In genomic region chr16:18589804-18590790, GRCm38 (mm10) we compare ENCODE assay signal across 9 mouse cellular contexts. TPM values are rescaled to one million over a fixed set of nuclear protein-coding genes. Genes with fewer than 3 reads are reported as not detected.
DNase-seq lines count a peak whose midpoint lies in the region; ATAC-seq and TF ChIP-seq lines count a peak whose summit lies in the region.
"Had no signal": no experiment of that assay in that cellular context is flagged by ENCODE, and none has a peak within 500 bp of the region (broad histone marks: within the 10 kb centered on the region; RNA-seq: fewer than 3 reads in every experiment).

TSS of gene Tbx1 (minus strand) at chr16:18590671.

- dilution Hi-C loops in CH12.LX (cut with MboI; ENCODE audit: extremely low pct_ligation_motif_present, extremely low pct_unique_long_range_greater_than_20kb, low sequenced_read_pairs) = no loop called here

- H3K36me3 ChIP-seq in CH12.LX (replicated peaks in 1 of 2; ENCODE audit: control insufficient read depth in 1 of 2, insufficient read depth in 1 of 2, low read length in 1 of 2) = no peaks in the 10 kb centered on the region
- H3K36me3 ChIP-seq in forebrain, embryonic 14.5 days (ENCODE audit: control insufficient read depth, insufficient read depth, low read length) = no peaks in the 10 kb centered on the region
- no peaks in the 10 kb centered on the region for H3K36me3 ChIP-seq in limb, embryonic 13.5 days
- H3K36me3 ChIP-seq in neural tube, embryonic 14.5 days (ENCODE audit: control insufficient read depth, insufficient read depth, low read length) = no peaks in the 10 kb centered on the region

- peaks cover 47% of the 10 kb centered on the region for H3K27me3 ChIP-seq in CH12.LX (replicated peaks)
- peaks cover 79% of the 10 kb centered on the region for H3K27me3 ChIP-seq in forebrain, embryonic 14.5 days (replicated peaks; ENCODE audit: control insufficient read depth, insufficient read depth, low read length)
- peaks cover 96% of the 10 kb centered on the region for H3K27me3 ChIP-seq in limb, embryonic 13.5 days
- H3K27me3 ChIP-seq in neural tube, embryonic 14.5 days (ENCODE audit: control insufficient read depth, insufficient read depth, low read length) = peaks cover 78% of the 10 kb centered on the region

- peak; percentile 9 for TF ChIP-seq RAD21 in CH12.LX (IDR thresholded peaks at IDR 0.05; ENCODE audit: low read depth, low read length)

- peak within 1 kb of the TSS; percentile 68 for H3K4me3 ChIP-seq in gastrocnemius, adult 2 months
- H3K4me3 ChIP-seq in CH12.LX (replicated peaks in 1 of 3; ENCODE audit: low read depth in 2 of 3, low read length in 2 of 3, poor library complexity in 1 of 3) = peak within 1 kb of the TSS; percentile 44 to 56 (median 48)
- peak within 1 kb of the TSS; percentile 19 for H3K4me3 ChIP-seq in forebrain, embryonic 14.5 days (ENCODE audit: low read depth, low read length)
- H3K4me3 ChIP-seq in limb, embryonic 13.5 days = peak within 1 kb of the TSS; percentile 32
- peak within 1 kb of the TSS; percentile 10 for H3K4me3 ChIP-seq in neural tube, embryonic 14.5 days (ENCODE audit: low read depth, low read length)

- peak; percentile 43 for TF ChIP-seq CTCF in gastrocnemius, adult 2 months (IDR thresholded peaks at IDR 0.05)
- TF ChIP-seq CTCF in CH12.LX (conservative IDR thresholded peaks at IDR 0.05 in 1 of 2, IDR thresholded peaks at IDR 0.05 in 1 of 2; ENCODE audit: low read depth in 2 of 2, low read length in 2 of 2) = peak in 1 of 2 experiments; percentile 69; a peak in 2 of 4 replicates

- ATAC-seq in forebrain, embryonic 14.5 days = no peak
- ATAC-seq in limb, embryonic 13.5 days (ENCODE audit: low FRiP score, low read depth) = no peak
- no peak for ATAC-seq in neural tube, embryonic 14.5 days (ENCODE audit: low read depth)

- no peaks in the 10 kb centered on the region for H3K79me2 ChIP-seq in CH12.LX (replicated peaks; ENCODE audit: control insufficient read depth, extremely low read depth, insufficient read depth, poor library complexity, severe bottlenecking)

- H3K27ac ChIP-seq in gastrocnemius, adult 2 months = no peak within 1 kb of the TSS
- H3K27ac ChIP-seq in CH12.LX (ENCODE audit: insufficient read depth, low read depth) = no peak within 1 kb of the TSS
- H3K27ac ChIP-seq in forebrain, embryonic 14.5 days (ENCODE audit: low read depth, low read length) = no peak within 1 kb of the TSS
- no peak within 1 kb of the TSS for H3K27ac ChIP-seq in limb, embryonic 13.5 days
- no peak within 1 kb of the TSS for H3K27ac ChIP-seq in neural tube, embryonic 14.5 days (ENCODE audit: low read depth, low read length)

- TF ChIP-seq EP300 in CH12.LX (IDR thresholded peaks at IDR 0.05; ENCODE audit: low read length) = 0 out of 2 replicates have a peak, but pooled peaks have one; percentile 19

- intact Hi-C loops in gastrocnemius, adult 2 months (cut with DNase I) = no loop called here
- intact Hi-C loops in gastrocnemius, postnatal 14 days (cut with DNase I; ENCODE audit: low total_unique reads) = no loop called here

- no peak for DNase-seq in gastrocnemius, adult 2 months
- DNase-seq in gastrocnemius, postnatal 14 days = no peak
- DNase-seq in CH12.LX (ENCODE audit: extremely low read depth) = peak; percentile 34
- DNase-seq in forebrain, embryonic 14.5 days (ENCODE audit: low spot score) = no peak
- DNase-seq in urinary bladder, postnatal 10 days (ENCODE audit: low spot score) = no peak
- no peak for DNase-seq in layer of hippocampus, adult 11-12 months (ENCODE audit: low spot score)

- WGBS in forebrain, embryonic 14.5 days = 1% methylated on average over 48 of the region's 48 CpGs
- WGBS in limb, embryonic 13.5 days = 3% methylated on average over 48 of the region's 48 CpGs
- WGBS in neural tube, embryonic 14.5 days = 2% methylated on average over 48 of the region's 48 CpGs

- H3K4me2 ChIP-seq in CH12.LX (ENCODE audit: insufficient read depth, low read depth, poor library complexity, severe bottlenecking) = peak within 1 kb of the TSS; percentile 68
- peak within 1 kb of the TSS; percentile 42 for H3K4me2 ChIP-seq in forebrain, embryonic 14.5 days (ENCODE audit: low read length)
- H3K4me2 ChIP-seq in limb, embryonic 13.5 days (replicated peaks) = peak within 1 kb of the TSS; percentile 59
- peak within 1 kb of the TSS; percentile 26; the same call in 1 of the 2 replicates for H3K4me2 ChIP-seq in neural tube, embryonic 14.5 days (ENCODE audit: low read depth, low read length)

- peaks cover 4 to 7% of the 10 kb centered on the region in 2 experiments; a peak in 2 of 4 replicates for H3K4me1 ChIP-seq in CH12.LX (ENCODE audit: control insufficient read depth in 1 of 2, insufficient read depth in 2 of 2)
- H3K4me1 ChIP-seq in forebrain, embryonic 14.5 days (ENCODE audit: control insufficient read depth, insufficient read depth, low read length) = peaks cover 6% of the 10 kb centered on the region
- H3K4me1 ChIP-seq in limb, embryonic 13.5 days = peaks cover 43% of the 10 kb centered on the region
- peaks cover 16% of the 10 kb centered on the region for H3K4me1 ChIP-seq in neural tube, embryonic 14.5 days (ENCODE audit: control insufficient read depth, insufficient read depth, low read length)

- no peak within 1 kb of the TSS for H3K9ac ChIP-seq in CH12.LX (ENCODE audit: insufficient read depth, low read depth)
- peak within 1 kb of the TSS; percentile 13; the same call in 1 of the 2 replicates for H3K9ac ChIP-seq in forebrain, embryonic 14.5 days (ENCODE audit: low read length)
- H3K9ac ChIP-seq in limb, embryonic 13.5 days = peak within 1 kb of the TSS; percentile 36
- no peak within 1 kb of the TSS for H3K9ac ChIP-seq in neural tube, embryonic 14.5 days (replicated peaks; ENCODE audit: low read depth, low read length)

- in situ Hi-C loops in CH12.LX (cut with MboI; ENCODE audit: low pct_ligation_motif_present, low pct_unique_long_range_greater_than_20kb, low sequenced_read_pairs) = no loop called here

- peaks cover 30% of the 10 kb centered on the region for H3K9me3 ChIP-seq in CH12.LX (replicated peaks; ENCODE audit: low read length)
- no peaks in the 10 kb centered on the region for H3K9me3 ChIP-seq in forebrain, embryonic 14.5 days (replicated peaks; ENCODE audit: control insufficient read depth, low read length)
- no peaks in the 10 kb centered on the region for H3K9me3 ChIP-seq in limb, embryonic 13.5 days
- no peaks in the 10 kb centered on the region for H3K9me3 ChIP-seq in neural tube, embryonic 14.5 days (ENCODE audit: control insufficient read depth, low read length)

- TF ChIP-seq POLR2A in CH12.LX (IDR thresholded peaks at IDR 0.05; ENCODE audit: low read depth, low read length) = no peak

TF ChIP-seq in CH12.LX, 34 proteins besides CTCF, POLR2A, EP300 and RAD21:
- no peak for TF ChIP-seq GABPA (IDR thresholded peaks at IDR 0.05; ENCODE audit: insufficient replicate concordance, low read depth, low read length)
- peak; percentile 63; the same call in 1 of the 2 replicates for TF ChIP-seq ELF1 (IDR thresholded peaks at IDR 0.05; ENCODE audit: low read depth, low read length)
- peak; percentile 71; the same call in 1 of the 2 replicates for TF ChIP-seq TBP (conservative IDR thresholded peaks at IDR 0.05; ENCODE audit: low read depth, low read length)
- no peak for TF ChIP-seq ZC3H11A (IDR thresholded peaks at IDR 0.05; ENCODE audit: low read depth, low read length)
- TF ChIP-seq E2F4 (IDR thresholded peaks at IDR 0.05; ENCODE audit: insufficient replicate concordance, low read depth, low read length) = no peak
- TF ChIP-seq HCFC1 (IDR thresholded peaks at IDR 0.05; ENCODE audit: low read depth, low read length) = 0 out of 2 replicates have a peak, but pooled peaks have one; percentile 12
- TF ChIP-seq UBTF (IDR thresholded peaks at IDR 0.05; ENCODE audit: low read depth, low read length) = peak; percentile 95
- peak; percentile 36 for TF ChIP-seq SMC3 (IDR thresholded peaks at IDR 0.05; ENCODE audit: low read depth, low read length)
- TF ChIP-seq MAX (IDR thresholded peaks at IDR 0.05; ENCODE audit: low read length) = no peak
- TF ChIP-seq JUND (conservative IDR thresholded peaks at IDR 0.05; ENCODE audit: low read depth, low read length) = no peak
- no peak for TF ChIP-seq CHD2 (IDR thresholded peaks at IDR 0.05; ENCODE audit: low read length)
- no peak for TF ChIP-seq POLR2AphosphoS2 (IDR thresholded peaks at IDR 0.05; ENCODE audit: low read depth, low read length)
- no peak for TF ChIP-seq USF2 (conservative IDR thresholded peaks at IDR 0.05; ENCODE audit: low read depth, low read length)
TF ChIP-seq in CH12.LX: peak in this region for 5.

RNA-seq across cellular contexts. Expression of gene Tbx1, which starts in this region (rescaled TPM):
- 1 to 10 TPM; 1.2 to 4.7 TPM for total RNA-seq in gastrocnemius, adult 2 months (2021)
- total RNA-seq in gastrocnemius, postnatal 14 days (2021) = 1 to 10 TPM in 1 of 2 experiments, under 1 TPM in 1; 0.78 to 3.1 TPM
- total RNA-seq in CH12.LX (2012; rRNA removed) (0.04 TPM in 1 of 2 replicates, not detected in the other), CH12.LX (2014; rRNA removed) (not detected in 2 replicates)
- polyA plus RNA-seq in CH12.LX (2012; ENCODE audit: insufficient read length, low read depth) = not detected in 2 replicates
- 0.48 and 0.64 TPM in 2 replicates for polyA plus RNA-seq in forebrain, embryonic 14.5 days (2014; fragmentation: Nextera tagmentation; extraction: Ambion mirVana)
- 5.5 and 6.0 TPM in 2 replicates for polyA plus RNA-seq in limb, embryonic 13.5 days (2015; fragmentation: Nextera tagmentation; extraction: Ambion mirVana)
- 0.64 and 1.5 TPM in 2 replicates for polyA plus RNA-seq in neural tube, embryonic 14.5 days (2014; fragmentation: Nextera tagmentation; extraction: Ambion mirVana)
- total RNA-seq: MEL had no signal

Comparison
In these comparisons a context has a peak if more than half of its experiments do, and no peak if none do; other contexts are left out.
1. Peak in DNase-seq, H3K4me3 ChIP-seq and H3K4me2 ChIP-seq in CH12.LX; RNA of the gene not detected or under 1 TPM.
2. H3K4me3 ChIP-seq: peak in every context shown above with its lines; median percentile 68 in gastrocnemius, adult 2 months; 48 in CH12.LX; 32 in limb, embryonic 13.5 days; 19 in forebrain, embryonic 14.5 days; 10 in neural tube, embryonic 14.5 days.
3. H3K9ac ChIP-seq: peak in forebrain, embryonic 14.5 days (single experiment) and limb, embryonic 13.5 days (single experiment); none in CH12.LX (single experiment) and neural tube, embryonic 14.5 days (single experiment).
4. Peak in every context shown above with its lines, with median percentiles within 50 percentile points of each other: H3K4me2 ChIP-seq.